Mouse (Mus musculus) MEL (cell line): ENCODE data around the gene Huwe1. TPM values are rescaled to one million over a fixed set of nuclear protein-coding genes. Genes with fewer than 3 reads are reported as not detected.
A peak's percentile ranks its signal among the peaks of the same experiment; 100 is the strongest.

Source experiments
- DNase-seq: peaks from one replicate; pipeline ENCODE4 v3.0.0; 2011; ENCODE audit warnings: low read depth, low spot score
- H3K27ac ChIP-seq: 2 replicates; pipeline ENCODE4 v1.5.1; 2012; ENCODE audit warnings: low read depth, mild to moderate bottlenecking, control low read depth, low read length, moderate library complexity; ENCODE audit not compliant: control insufficient read depth
- H3K27me3 ChIP-seq, 2 experiments: fragments of 150-350 bp in 1 of 2; sonication (generic) in 1 of 2; 2 replicates each; pipeline ENCODE4 v1.6.1; 2012; ENCODE audit warnings: low read length in 2 of 2, mild to moderate bottlenecking in 2 of 2, improper control_type of control experiment in 1 of 2, moderate library complexity in 1 of 2; ENCODE audit not compliant: insufficient read depth in 2 of 2, control insufficient read depth in 1 of 2
- H3K36me3 ChIP-seq, 2 experiments: 2 replicates each; pipeline ENCODE4 v1.6.1; 2012 to 2014; ENCODE audit warnings: low read length in 2 of 2, improper control_type of control experiment in 1 of 2, inconsistent platforms in 1 of 2, mild to moderate bottlenecking in 1 of 2; ENCODE audit not compliant: insufficient read depth in 2 of 2, control insufficient read depth in 1 of 2
- H3K4me1 ChIP-seq, 2 experiments: fragments of 150-350 bp in 1 of 2; sonication (generic) in 1 of 2; 2 replicates each; pipeline ENCODE4 v1.6.1; 2012; ENCODE audit warnings: low read length in 2 of 2, improper control_type of control experiment in 1 of 2, mild to moderate bottlenecking in 1 of 2; ENCODE audit not compliant: insufficient read depth in 2 of 2, control insufficient read depth in 1 of 2
- H3K4me3 ChIP-seq, 2 experiments: fragments of 150-350 bp in 1 of 2; sonication (generic) in 1 of 2; 2 replicates each; pipeline ENCODE4 v1.5.1; 2012; ENCODE audit warnings: low read depth in 2 of 2, low read length in 2 of 2, mild to moderate bottlenecking in 2 of 2, moderate library complexity in 2 of 2, control low read depth in 1 of 2, improper control_type of control experiment in 1 of 2; ENCODE audit not compliant: control insufficient read depth in 1 of 2, insufficient read depth in 1 of 2
- H3K79me2 ChIP-seq: 2 replicates; pipeline ENCODE4 v1.6.1; 2012; ENCODE audit warnings: mild to moderate bottlenecking, low read length, moderate library complexity; ENCODE audit not compliant: control insufficient read depth, poor library complexity, insufficient read depth
- H3K9ac ChIP-seq: 2 replicates; pipeline ENCODE4 v1.6.1; 2012; ENCODE audit warnings: low read depth, mild to moderate bottlenecking, control low read depth, low read length, moderate library complexity; ENCODE audit not compliant: control insufficient read depth, poor library complexity, severe bottlenecking
- H3K9me3 ChIP-seq: fragments of 150-350 bp; sonication (generic); replicated peaks from 2 replicates; pipeline ENCODE4 v1.6.1; 2012; ENCODE audit warnings: mild to moderate bottlenecking, low read length, improper control_type of control experiment, moderate library complexity; ENCODE audit not compliant: insufficient read depth
- CTCF ChIP-seq, 3 experiments: IDR thresholded peaks in 2 of 3; conservative IDR thresholded peaks in 1 of 3; 2 replicates each; pipeline ENCODE4 v1.5.1; 2011 to 2012; ENCODE audit warnings: low read length in 3 of 3, low read depth in 2 of 3, mild to moderate bottlenecking in 2 of 3, improper control_type of control experiment in 1 of 3, inconsistent platforms in 1 of 3, mixed read lengths in 1 of 3, moderate library complexity in 1 of 3; ENCODE audit not compliant: control insufficient read depth in 1 of 3, insufficient read depth in 1 of 3, poor library complexity in 1 of 3, severe bottlenecking in 1 of 3
- ELF1 ChIP-seq: IDR thresholded peaks from 2 replicates; pipeline ENCODE4 v1.6.1; 2014; ENCODE audit warnings: low read depth, mild to moderate bottlenecking, inconsistent platforms, low read length, improper control_type of control experiment, moderate library complexity
- EP300 ChIP-seq, 2 experiments: IDR thresholded peaks; 2 replicates each; pipeline ENCODE4 v1.6.1; 2011; ENCODE audit warnings: improper control_type of control experiment in 2 of 2, low read length in 2 of 2, low read depth in 1 of 2, mild to moderate bottlenecking in 1 of 2
- ETS1 ChIP-seq: IDR thresholded peaks from 2 replicates; pipeline ENCODE4 v1.6.1; 2012; ENCODE audit warnings: low read depth, mild to moderate bottlenecking, inconsistent platforms, low read length, improper control_type of control experiment, moderate library complexity
- GATA1 ChIP-seq: IDR thresholded peaks from 2 replicates; pipeline ENCODE4 v1.6.1; 2011; ENCODE audit warnings: low read depth, low read length, improper control_type of control experiment
- JUND ChIP-seq: IDR thresholded peaks from 2 replicates; pipeline ENCODE4 v1.6.1; 2011; ENCODE audit warnings: low read depth, mild to moderate bottlenecking, improper control_type of control experiment, low read length
- POLR2A ChIP-seq, 2 experiments: IDR thresholded peaks; 2 replicates each; pipeline ENCODE4 v1.6.1; 2011 to 2012; ENCODE audit warnings: low read length in 2 of 2, mild to moderate bottlenecking in 2 of 2, control low read depth in 1 of 2, improper control_type of control experiment in 1 of 2, low read depth in 1 of 2, moderate library complexity in 1 of 2; ENCODE audit not compliant: control insufficient read depth in 1 of 2, insufficient read depth in 1 of 2, poor library complexity in 1 of 2
- SIN3A ChIP-seq: IDR thresholded peaks from 2 replicates; pipeline ENCODE4 v1.6.1; 2012; ENCODE audit warnings: low read length, improper control_type of control experiment, inconsistent platforms
- TBP ChIP-seq: IDR thresholded peaks from 2 replicates; pipeline ENCODE4 v1.8.0; 2011; ENCODE audit warnings: low read depth, low read length, improper control_type of control experiment
- TCF12 ChIP-seq: IDR thresholded peaks from 2 replicates; pipeline ENCODE4 v1.6.1; 2014; ENCODE audit warnings: low read depth, mild to moderate bottlenecking, inconsistent platforms, low read length, improper control_type of control experiment, moderate library complexity
- UBTF ChIP-seq: IDR thresholded peaks from 2 replicates; pipeline ENCODE4 v1.6.1; 2012; ENCODE audit warnings: low read depth, mild to moderate bottlenecking, inconsistent platforms, low read length, improper control_type of control experiment, moderate library complexity, borderline replicate concordance; ENCODE audit not compliant: insufficient read depth
- ZC3H11A ChIP-seq: IDR thresholded peaks from 2 replicates; pipeline ENCODE4 v1.6.1; 2012; ENCODE audit warnings: low read depth, mild to moderate bottlenecking, inconsistent platforms, low read length, improper control_type of control experiment
- ZMIZ1 ChIP-seq: IDR thresholded peaks from 2 replicates; pipeline ENCODE4 v1.6.1; 2012; ENCODE audit warnings: low read depth, mild to moderate bottlenecking, inconsistent platforms, low read length, improper control_type of control experiment, moderate library complexity
- ZNF384 ChIP-seq: IDR thresholded peaks from 2 replicates; pipeline ENCODE4 v1.6.1; 2012; ENCODE audit warnings: low read depth, mild to moderate bottlenecking, inconsistent platforms, low read length, improper control_type of control experiment
- polyA plus RNA-seq, 2 experiments: library from polyadenylated mRNA; stranded (reverse) in 1 of 2; unstranded in 1 of 2; fragments of >175 nt in 1 of 2; fragments of >200 nt in 1 of 2; gene quantifications; 2 replicates each; pipeline versions ENCODE4 v1.2.1 to v1.2.4; 2012; ENCODE audit warnings: low replicate concordance in 2 of 2, low read depth in 1 of 2; ENCODE audit not compliant: insufficient read length in 2 of 2, insufficient read depth in 1 of 2, missing spikeins in 1 of 2
- total RNA-seq: library from RNA; depleted of rRNA; stranded (reverse); fragments of 300-350 nt; gene quantifications from 2 replicates; pipeline ENCODE4 v1.2.3, GENCODE M21; 2012; rRNA removed

Huwe1 gene
- 132 and 164 TPM in 2 replicates for total RNA-seq
- polyA plus RNA-seq: 100 to 1,000 TPM; 345 to 528 TPM

DNA sequence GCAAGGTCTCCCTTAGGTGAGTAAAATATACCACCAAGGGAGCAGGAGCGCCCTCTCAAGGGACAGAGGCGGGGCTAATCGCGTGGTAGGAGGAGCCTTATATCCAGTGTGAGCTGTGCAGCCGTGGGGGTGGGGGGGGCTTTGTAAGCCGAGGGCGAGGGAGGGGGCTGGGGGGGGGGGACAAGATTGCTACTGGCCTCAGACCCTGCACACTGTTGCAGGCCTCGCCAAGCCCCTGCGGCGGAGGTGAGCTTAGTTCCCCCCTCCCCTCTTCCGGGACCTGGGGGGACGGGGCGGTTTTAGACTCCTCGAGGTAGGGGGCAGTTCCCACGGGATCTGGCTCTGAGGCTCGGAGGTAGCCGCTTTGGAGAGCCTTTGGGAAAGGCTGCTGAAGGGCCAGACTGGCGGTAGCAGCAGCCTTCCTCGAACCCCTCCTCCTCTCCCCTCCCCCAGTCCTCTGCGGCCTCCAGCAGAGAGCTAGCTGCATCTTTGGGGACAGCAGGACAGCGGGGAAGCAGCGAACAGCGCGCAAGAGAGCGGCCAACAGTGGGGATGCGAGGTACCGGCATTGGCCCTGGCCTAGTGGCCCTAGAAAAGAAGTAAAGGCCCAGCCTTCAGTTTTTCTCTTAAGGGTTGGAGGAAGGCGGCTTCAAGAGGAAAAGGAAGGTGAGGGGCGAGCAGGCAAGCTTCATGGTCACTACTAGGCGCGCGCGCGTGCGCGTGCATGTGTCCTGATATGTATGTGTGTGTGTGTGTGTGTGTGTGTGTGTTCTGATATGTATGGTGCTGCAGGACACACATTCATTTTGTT lies at the start of gene Huwe1:
Huwe1 (plus strand) TSS at position 107 of the 811 bp plus-strand sequence.
- TF ChIP-seq UBTF: no peak
- TF ChIP-seq GATA1: 0 out of 2 replicates have a peak, but pooled peaks have one; percentile 28
- no peak for TF ChIP-seq ZNF384
- peak; percentile 76 for TF ChIP-seq TBP
- TF ChIP-seq ETS1: no peak
- peak in 1 of 3 experiments; percentile 31; a peak in 1 of 6 replicates for TF ChIP-seq CTCF (IDR thresholded peaks at IDR 0.05 in 2 of 3, conservative IDR thresholded peaks at IDR 0.05 in 1 of 3; ENCODE audit: control insufficient read depth in 1 of 3, insufficient read depth in 1 of 3, low read depth in 2 of 3, low read length in 3 of 3, poor library complexity in 1 of 3, severe bottlenecking in 1 of 3)
- no peak for TF ChIP-seq SIN3A
- peak; percentile 69 to 75 for TF ChIP-seq POLR2A (IDR thresholded peaks at IDR 0.05; ENCODE audit: control insufficient read depth in 1 of 2, insufficient read depth in 1 of 2, low read depth in 1 of 2, low read length in 2 of 2, poor library complexity in 1 of 2)
- TF ChIP-seq JUND: no peak
- TF ChIP-seq, all 39 proteins: peak for 4
- H3K27ac ChIP-seq: peak within 1 kb of the TSS; percentile 83
- H3K9me3 ChIP-seq: no peaks in the 10 kb centered on the region
- peak; percentile 88 for DNase-seq
- peaks cover 10 to 18% of the 10 kb centered on the region in 2 experiments for H3K4me1 ChIP-seq
- H3K4me3 ChIP-seq: peak within 1 kb of the TSS; percentile 61 to 94
- H3K36me3 ChIP-seq: peaks cover 1 to 29% of the 10 kb centered on the region in 2 experiments; a peak in 3 of 4 replicates
- peaks cover 32% of the 10 kb centered on the region for H3K79me2 ChIP-seq
- H3K9ac ChIP-seq: peak within 1 kb of the TSS; percentile 88
- no peaks in the 10 kb centered on the region for H3K27me3 ChIP-seq

GRCm38 (mm10) chrX:151780348-151780747 lies 20.3 kb upstream of the Huwe1 start:
- no peak overlapping the region for H3K27ac ChIP-seq
- no peak for DNase-seq
- H3K27me3 ChIP-seq: peaks cover 0 to 2% of the 10 kb centered on the region in 2 experiments; a peak in 2 of 4 replicates
- no peaks in the 10 kb centered on the region for H3K4me1 ChIP-seq
- no peak overlapping the region for H3K9ac ChIP-seq
- H3K4me3 ChIP-seq: no peak overlapping the region
- no peaks in the 10 kb centered on the region for H3K79me2 ChIP-seq
- TF ChIP-seq ELF1 (no peak), TCF12 (no peak), ZMIZ1 (no peak), ZC3H11A (no peak), EP300 (IDR thresholded peaks at IDR 0.05; ENCODE audit: low read depth in 1 of 2, low read length in 2 of 2) (no peak), ZNF384 (no peak)
- TF ChIP-seq, all 39 proteins: peak for 0
- Histone ChIP-seq H3K36me3 (no peaks in the 10 kb centered on the region; a peak in 1 of 4 replicates), H3K9me3 (no peaks in the 10 kb centered on the region)
